Mouse (Mus musculus): ENCODE measurements around the gene Vps50.

DNA sequence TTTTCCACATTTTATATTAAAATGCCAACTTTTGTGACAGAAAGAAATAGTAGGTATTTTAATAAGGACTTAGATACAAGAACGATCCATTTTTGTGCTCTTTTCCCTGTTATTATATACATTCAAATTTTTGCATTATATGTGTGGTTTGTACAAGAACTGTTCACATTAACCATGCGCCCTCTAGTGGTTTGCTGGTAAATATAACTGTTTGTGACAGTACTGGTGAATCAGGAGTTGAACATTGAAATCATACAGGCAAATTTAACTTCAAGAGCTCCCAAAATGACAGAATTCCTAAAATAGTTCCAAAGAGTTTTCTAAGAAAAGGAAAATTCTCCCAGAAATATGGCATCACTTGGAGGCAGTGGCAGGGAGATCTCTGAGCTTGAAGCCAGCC is 2.0 kb upstream of the Vps50 start:
- TF ChIP-seq CTCF (IDR thresholded peaks at IDR 0.05; ENCODE audit: extremely low read depth, insufficient read length, insufficient replicate concordance, low read depth, low read length) (no peak), POLR2A (IDR thresholded peaks at IDR 0.05; ENCODE audit: low read depth, low read length) (no peak)

Data from small intestine, adult 2 months (tissue).